Mouse (Mus musculus) layer of hippocampus, postnatal 36 days (tissue): ENCODE results near the gene Kif3b. TPM values are rescaled to one million over a fixed set of nuclear protein-coding genes. Genes with fewer than 3 reads are reported as not detected.
A peak's percentile ranks its signal among the peaks of the same experiment; 100 is the strongest.

ENCODE experiments used
- DNase-seq, 2 experiments: peaks; one replicate each; pipeline ENCODE4 v3.0.0; 2022
- total RNA-seq, 2 experiments: library from RNA; stranded (reverse); gene quantifications; 2 replicates each; pipeline ENCODE4 v1.2.3; 2021

Gene Kif3b
- total RNA-seq, 2 experiments from 2014 or later: 55.6 to 58.0 TPM

GRCm38 (mm10) chr2:153298460-153298859, 7.2 kb downstream of the Kif3b start:
- DNase-seq: no peak

- no peak for DNase-seq
These were observed 7.7 kb downstream of the Kif3b start for GRCm38 (mm10) chr2:153298863-153299262.

DNA sequence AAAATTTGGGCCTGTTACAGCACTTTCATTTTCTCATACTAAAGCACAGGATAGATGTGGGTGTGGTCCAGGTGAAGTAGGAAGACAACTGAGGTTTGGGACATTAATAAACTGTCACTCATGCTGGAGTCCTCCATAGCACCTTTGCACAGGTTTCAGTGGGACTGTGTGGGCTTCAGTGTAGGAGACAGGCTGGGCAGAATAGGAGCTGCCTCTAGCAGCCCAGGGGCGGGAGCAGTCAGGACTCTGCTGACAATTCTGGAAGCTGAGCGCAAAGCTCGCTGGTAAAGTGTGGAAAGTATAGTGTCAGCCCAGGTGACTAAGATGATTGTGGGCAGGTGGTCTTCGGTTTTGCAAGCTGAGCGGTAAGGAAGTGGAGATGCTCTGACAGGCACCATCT, 9.9 kb downstream of the Kif3b start:
- no peak for DNase-seq

DNA sequence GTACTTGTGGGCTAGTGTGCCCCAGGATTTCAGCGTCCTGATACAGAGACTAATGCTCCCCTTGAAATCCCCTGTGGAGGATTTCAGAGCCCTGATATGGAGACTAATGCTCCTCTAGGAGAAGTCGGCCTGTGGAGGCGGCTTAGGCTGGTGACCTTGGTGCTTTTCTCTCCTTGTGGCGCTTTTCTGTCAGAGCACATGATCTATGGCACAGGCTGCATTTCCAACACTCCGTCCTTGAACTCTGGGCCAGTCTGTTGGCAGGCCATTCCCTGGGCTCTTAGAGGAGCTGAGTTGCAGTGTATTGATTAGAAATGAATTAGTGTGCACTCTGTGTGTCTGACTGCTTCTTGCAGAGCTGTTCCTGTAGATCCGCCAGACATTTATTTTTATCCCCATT, 14.0 kb downstream of the Kif3b start:
- no peak for DNase-seq

GRCm38 (mm10) chr2:153308586-153308985, 17.4 kb downstream of the Kif3b start:
- DNase-seq: no peak

DNA sequence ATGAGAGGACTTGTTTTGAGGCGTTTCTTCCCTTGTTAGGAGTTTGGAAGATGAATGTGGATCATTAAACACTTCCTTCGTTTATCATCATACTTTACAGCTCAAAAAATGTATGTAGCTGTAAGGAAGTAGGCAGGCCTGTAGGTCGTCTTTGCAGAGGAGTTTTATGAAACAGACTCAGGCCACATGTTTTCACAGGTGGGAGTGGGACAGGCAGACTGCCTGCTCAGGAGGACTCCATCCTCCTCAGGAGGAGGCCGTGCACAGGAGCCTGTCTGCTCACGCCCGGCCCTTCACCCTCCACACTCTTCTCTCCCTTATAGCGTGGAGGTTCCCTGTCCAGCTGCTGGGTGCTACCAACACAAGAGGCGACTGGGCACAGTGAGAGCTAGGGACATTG, 17.9 kb downstream of the Kif3b start:
- no peak for DNase-seq

GRCm38 (mm10) chr2:153310228-153310627, 19.0 kb downstream of the Kif3b start:
- DNase-seq: no peak

GRCm38 (mm10) chr2:153312884-153313283, 21.7 kb downstream of the Kif3b start:
- DNase-seq: no peak

DNA sequence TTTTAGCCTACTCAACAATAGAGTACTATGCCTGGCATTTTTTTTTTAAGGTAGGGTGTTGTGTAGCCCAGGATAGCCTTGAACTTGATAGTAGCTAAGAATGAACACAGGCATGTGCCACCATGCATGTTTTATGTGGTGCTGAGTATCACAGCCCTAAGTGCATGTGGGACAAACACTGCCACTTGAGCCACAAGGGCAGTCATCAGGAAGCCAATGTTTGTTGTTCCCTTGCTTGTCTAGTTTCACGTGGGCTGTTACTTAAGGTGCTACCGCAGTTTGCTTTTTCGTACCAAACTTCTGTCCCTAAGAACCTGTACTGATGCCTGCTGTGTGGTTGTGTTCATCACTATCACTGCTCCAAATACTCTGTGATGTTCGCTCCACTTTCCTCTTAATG, 27.2 kb downstream of the Kif3b start:
- no peak for DNase-seq

GRCm38 (mm10) chr2:153319036-153319643, 27.9 kb downstream of the Kif3b start:
- DNase-seq: no peak

DNA sequence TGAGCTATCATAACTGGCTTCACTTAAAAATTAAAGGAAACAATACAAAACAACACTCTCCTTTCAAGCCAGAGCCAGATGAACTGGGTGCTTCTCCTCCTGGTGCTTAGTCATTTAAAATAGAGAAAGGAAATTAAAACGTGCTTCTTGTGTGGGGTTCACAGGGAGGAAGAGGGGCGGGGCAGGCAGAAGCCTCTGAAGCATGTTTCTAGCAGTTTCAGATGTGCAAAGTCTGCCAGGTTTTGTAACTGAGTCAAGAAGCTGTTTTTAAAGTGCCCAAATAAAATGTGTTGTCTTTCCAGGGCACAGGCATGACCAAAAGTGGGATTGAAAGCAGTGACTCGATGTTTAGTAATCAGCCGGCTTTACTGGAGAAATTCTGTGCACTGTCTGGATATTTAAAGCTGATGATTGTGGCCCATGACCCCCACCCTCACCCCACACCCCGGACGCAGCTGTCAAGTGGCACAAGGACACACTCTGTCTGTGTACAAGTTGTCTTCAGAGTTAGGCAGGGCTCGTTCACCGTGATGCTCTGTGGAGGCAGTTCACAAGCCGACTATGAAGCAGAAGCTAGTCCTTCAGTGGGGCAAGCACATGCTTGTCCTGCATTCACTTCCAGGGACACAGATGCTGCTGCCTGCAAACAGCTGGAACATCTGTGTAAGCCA, 34.6 kb downstream of the Kif3b start:
- no peak for DNase-seq

DNA sequence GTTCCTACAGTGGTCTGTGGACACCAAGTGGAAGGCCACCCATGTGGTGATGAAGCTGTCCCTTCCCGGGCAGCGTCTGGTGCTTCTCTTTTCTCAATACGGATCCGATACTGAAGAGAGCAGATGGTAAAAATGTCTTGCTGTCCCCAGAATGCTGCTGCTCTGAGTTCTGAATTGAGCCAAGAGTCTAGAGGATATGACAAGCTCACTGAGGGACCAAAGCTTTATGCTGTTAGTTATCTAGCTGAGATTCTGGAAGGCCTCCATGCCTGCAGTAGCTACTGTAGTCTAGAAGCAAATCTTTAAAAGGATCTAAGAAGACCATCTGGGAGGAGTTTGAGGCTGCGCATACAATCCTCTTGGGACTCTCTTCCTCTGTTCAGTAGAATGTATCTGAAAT, 41.1 kb downstream of the Kif3b start:
- no peak for DNase-seq

GRCm38 (mm10) chr2:153332981-153333380, 41.8 kb downstream of the Kif3b start:
- no peak for DNase-seq

- no peak for DNase-seq
These were observed 42.6 kb downstream of the Kif3b start for GRCm38 (mm10) chr2:153333822-153334232.

GRCm38 (mm10) chr2:153334281-153334680, 43.1 kb downstream of the Kif3b start:
- no peak for DNase-seq

GRCm38 (mm10) chr2:153336117-153336516, 44.9 kb downstream of the Kif3b start:
- DNase-seq: no peak

DNA sequence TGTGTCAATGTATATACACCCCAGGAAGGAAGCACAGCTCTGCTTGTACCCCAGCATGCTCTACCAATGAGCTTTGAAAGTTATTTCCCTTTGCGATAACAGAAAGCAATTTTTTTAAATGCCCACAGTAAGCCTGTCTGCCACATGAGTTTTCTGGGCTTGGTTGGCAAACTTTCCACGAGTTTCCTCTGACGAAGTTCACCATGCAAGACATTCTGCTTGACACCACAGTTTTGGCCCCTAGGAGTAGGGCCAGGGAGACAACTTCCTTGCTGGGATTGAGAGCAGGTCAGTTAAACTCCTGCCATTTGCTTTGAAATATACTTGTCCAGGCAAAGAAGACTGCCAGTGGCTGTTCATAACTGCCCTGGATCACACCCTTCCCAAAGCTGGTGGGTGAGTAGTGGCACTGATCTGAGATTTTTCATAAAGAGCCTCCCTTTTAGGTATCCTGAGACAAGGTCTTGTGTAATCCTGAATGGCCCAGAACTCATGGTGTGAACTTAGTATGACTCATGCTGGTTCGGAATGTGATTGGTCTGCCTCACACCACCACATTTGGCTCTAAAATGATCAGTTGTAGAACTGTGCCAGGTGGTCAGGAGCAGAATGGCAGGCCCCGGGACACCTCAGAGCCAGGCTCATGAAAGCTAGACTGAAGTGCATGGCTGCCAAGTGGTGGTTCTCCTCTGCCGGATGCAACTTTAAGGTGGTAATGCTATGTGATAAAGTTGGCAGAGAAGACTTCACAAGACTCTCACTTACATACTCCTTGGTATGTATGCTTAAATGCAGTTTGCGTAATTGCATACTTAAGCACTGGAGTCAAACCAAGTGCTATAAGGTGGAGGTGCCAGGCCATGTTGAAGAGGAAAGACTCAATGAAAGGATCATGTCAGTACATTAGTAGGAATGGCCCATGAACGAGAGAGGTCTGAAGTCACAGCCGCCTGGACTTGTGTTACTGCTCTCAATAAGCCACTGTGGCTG, 47.4 kb downstream of the Kif3b start:
- DNase-seq: no peak

- no peak for DNase-seq
These were observed 51.0 kb downstream of the Kif3b start for GRCm38 (mm10) chr2:153342166-153342565.

GRCm38 (mm10) chr2:153342602-153343001, 51.4 kb downstream of the Kif3b start:
- DNase-seq: no peak

DNA sequence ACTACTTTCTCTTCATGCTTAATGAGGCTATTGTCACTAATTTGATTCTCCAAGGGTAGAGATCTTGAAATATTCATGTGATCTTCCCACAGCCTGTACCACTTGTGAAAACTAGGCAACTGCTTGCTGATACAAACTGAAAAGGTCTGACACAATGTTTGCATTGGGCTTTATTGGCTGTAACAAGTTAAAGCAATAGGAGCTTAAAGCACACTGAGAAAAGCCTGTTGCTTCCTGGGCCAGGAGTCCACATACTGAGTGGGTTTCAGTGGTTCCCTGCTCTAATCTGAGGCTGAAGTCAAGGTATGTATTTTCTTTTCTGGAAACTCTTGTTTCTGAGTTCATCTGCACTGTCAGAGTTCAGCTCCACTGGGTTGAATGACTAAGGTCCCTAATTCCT, 52.0 kb downstream of the Kif3b start:
- DNase-seq: no peak

- DNase-seq: no peak
These were observed 53.8 kb downstream of the Kif3b start for GRCm38 (mm10) chr2:153345071-153345453.

GRCm38 (mm10) chr2:153345454-153346220, 54.4 kb downstream of the Kif3b start, which contains the start of gene Asxl1:
Gene Asxl1, plus strand, starts transcription at chr2:153345829.
- peak; percentile 94 to 96 for DNase-seq
